Mouse (Mus musculus) cortical plate, adult 2 months (tissue): ENCODE results near the gene Xpnpep3.

Source experiments
- CTCF ChIP-seq: fragments of 200-500 bp; IDR thresholded peaks from 2 replicates; pipeline ENCODE4 v1.5.1; 2011; ENCODE audit warnings: mild to moderate bottlenecking, control low read depth, low read length; ENCODE audit not compliant: insufficient read depth; ENCODE audit errors: extremely low read depth
- POLR2A ChIP-seq: fragments of 200-500 bp; IDR thresholded peaks from 2 replicates; pipeline ENCODE4 v1.6.1; 2011; ENCODE audit warnings: mild to moderate bottlenecking, low read length, control low read depth; ENCODE audit not compliant: insufficient read depth; ENCODE audit errors: extremely low read depth

DNA sequence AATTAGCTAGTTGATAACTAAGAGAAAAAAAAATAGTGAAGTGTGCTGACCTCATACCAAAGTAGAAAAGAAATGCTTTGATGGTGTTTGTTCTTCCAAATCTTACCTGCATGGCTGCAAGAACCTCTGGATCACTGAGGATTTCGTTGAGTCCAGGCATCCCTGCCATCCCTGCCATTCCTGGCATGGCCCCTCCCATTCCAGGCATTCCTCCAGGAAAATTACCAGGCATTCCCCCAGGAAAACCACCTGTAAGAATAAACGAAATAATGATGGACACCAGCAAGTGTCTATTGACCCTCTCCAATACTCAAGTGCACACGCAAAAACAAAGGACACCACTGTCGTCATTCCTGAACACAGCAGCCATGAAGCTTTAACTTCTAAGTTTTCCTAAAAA, 33.7 kb upstream of the Xpnpep3 start:
- no peak for TF ChIP-seq CTCF
- no peak for TF ChIP-seq POLR2A
